Mouse (Mus musculus) spleen, postnatal 4 days (tissue): Measurements from ENCODE around the gene Lhx2.

Source experiments
- DNase-seq, 2 experiments: peaks; one replicate each; pipeline ENCODE4 v3.0.0; 2022; ENCODE audit warnings: low spot score in 2 of 2

The Lhx2 gene

GRCm38 (mm10) chr2:38359811-38360210, 20.7 kb downstream of the Lhx2 start:
- no peak for DNase-seq

GRCm38 (mm10) chr2:38366222-38366621, 27.1 kb downstream of the Lhx2 start:
- no peak for DNase-seq

- no peak for DNase-seq
Measured at GRCm38 (mm10) chr2:38367023-38367422, 27.9 kb downstream of the Lhx2 start.

- DNase-seq: no peak
Measured at GRCm38 (mm10) chr2:38367852-38368251, 28.8 kb downstream of the Lhx2 start.

GRCm38 (mm10) chr2:38368746-38369330, 29.8 kb downstream of the Lhx2 start:
- peak in 1 of 2 experiments; percentile 31 for DNase-seq

GRCm38 (mm10) chr2:38375606-38376304, 36.7 kb downstream of the Lhx2 start:
- DNase-seq: peak; percentile 46 to 84

- DNase-seq: no peak
Measured at GRCm38 (mm10) chr2:38377254-38377653, 38.2 kb downstream of the Lhx2 start.

GRCm38 (mm10) chr2:38378346-38378745, 39.3 kb downstream of the Lhx2 start:
- DNase-seq: no peak

- no peak for DNase-seq
Measured at GRCm38 (mm10) chr2:38378849-38379545, 39.9 kb downstream of the Lhx2 start.

- no peak for DNase-seq
Measured at GRCm38 (mm10) chr2:38379546-38379870, 40.4 kb downstream of the Lhx2 start.

GRCm38 (mm10) chr2:38380136-38381083, 41.3 kb downstream of the Lhx2 start:
- DNase-seq: no peak

GRCm38 (mm10) chr2:38387568-38388262, 48.6 kb downstream of the Lhx2 start:
- DNase-seq: no peak

- no peak for DNase-seq
Measured at GRCm38 (mm10) chr2:38394977-38395868, 56.1 kb downstream of the Lhx2 start.

GRCm38 (mm10) chr2:38395869-38396236, 56.8 kb downstream of the Lhx2 start:
- DNase-seq: no peak

GRCm38 (mm10) chr2:38397306-38397705, 58.2 kb downstream of the Lhx2 start:
- no peak for DNase-seq

- DNase-seq: no peak
Measured at GRCm38 (mm10) chr2:38397882-38398281, 58.8 kb downstream of the Lhx2 start.

GRCm38 (mm10) chr2:38402611-38403010, 63.5 kb downstream of the Lhx2 start:
- DNase-seq: no peak

GRCm38 (mm10) chr2:38403231-38403630, 64.2 kb downstream of the Lhx2 start:
- no peak for DNase-seq

GRCm38 (mm10) chr2:38404007-38404596, 65.0 kb downstream of the Lhx2 start:
- DNase-seq: no peak

- DNase-seq: no peak
Measured at GRCm38 (mm10) chr2:38405356-38405755, 66.3 kb downstream of the Lhx2 start.
